Mouse (Mus musculus): ENCODE measurements around the gene Rpp14. TPM values are rescaled to one million over a fixed set of nuclear protein-coding genes. Genes with fewer than 3 reads are reported as not detected.

Gene Rpp14
- 10 to 100 TPM; 22.8 to 24.6 TPM for total RNA-seq (2021)
- long read RNA-seq, experiment 1, transcript Rpp14-201 (6 exons, 2,401 nt): major isoform, 25 of 31 reads
- long read RNA-seq, experiment 1, partial matches to known transcripts: 0 of 31 reads
- long read RNA-seq, experiment 1, other reads (novel, unspliced or antisense): 6 of 31 reads
- long read RNA-seq, experiment 2, transcript Rpp14-201 (6 exons, 2,401 nt): major isoform, 40 of 44 reads
- long read RNA-seq, experiment 2, partial matches to known transcripts: 0 of 44 reads
- long read RNA-seq, experiment 2, other reads (novel, unspliced or antisense): 4 of 44 reads

- peak; percentile 89 for DNase-seq
These were observed at the start of gene Rpp14 for GRCm38 (mm10) chr14:8080165-8080679. Rpp14 (plus strand) TSS chr14:8080367.

- DNase-seq: no peak
These were observed 49.6 kb upstream of the Rpp14 start for GRCm38 (mm10) chr14:8030535-8030934.

- DNase-seq: peak; percentile 24
These were observed 47.9 kb upstream of the Rpp14 start for GRCm38 (mm10) chr14:8032087-8032944.

- DNase-seq: no peak
These were observed 45.6 kb upstream of the Rpp14 start for GRCm38 (mm10) chr14:8034561-8034960.

- no peak for DNase-seq
These were observed 44.2 kb upstream of the Rpp14 start for GRCm38 (mm10) chr14:8035951-8036350.

GRCm38 (mm10) chr14:8036406-8036805 is 43.8 kb upstream of the Rpp14 start:
- no peak for DNase-seq

- no peak for DNase-seq
These were observed 42.0 kb upstream of the Rpp14 start for GRCm38 (mm10) chr14:8038150-8038549.

- peak; percentile 82 for DNase-seq
These were observed 41.2 kb upstream of the Rpp14 start for GRCm38 (mm10) chr14:8038791-8039448.

- DNase-seq: no peak
These were observed 40.0 kb upstream of the Rpp14 start for GRCm38 (mm10) chr14:8040179-8040578.

GRCm38 (mm10) chr14:8040911-8041678 is 39.1 kb upstream of the Rpp14 start:
- DNase-seq: no peak

GRCm38 (mm10) chr14:8042120-8042519 is 38.0 kb upstream of the Rpp14 start:
- no peak for DNase-seq

- no peak for DNase-seq
These were observed 37.6 kb upstream of the Rpp14 start for GRCm38 (mm10) chr14:8042577-8042976.

- no peak for DNase-seq
These were observed 35.8 kb upstream of the Rpp14 start for GRCm38 (mm10) chr14:8044330-8044729.

GRCm38 (mm10) chr14:8044786-8045185 is 35.4 kb upstream of the Rpp14 start:
- no peak for DNase-seq

- DNase-seq: no peak
These were observed 34.9 kb upstream of the Rpp14 start for GRCm38 (mm10) chr14:8045187-8045846.

- no peak for DNase-seq
These were observed 33.3 kb upstream of the Rpp14 start for GRCm38 (mm10) chr14:8046839-8047238.

GRCm38 (mm10) chr14:8049334-8049733 is 30.8 kb upstream of the Rpp14 start:
- DNase-seq: no peak

- DNase-seq: no peak
These were observed 28.3 kb upstream of the Rpp14 start for GRCm38 (mm10) chr14:8051869-8052268.

GRCm38 (mm10) chr14:8052661-8053060 is 27.5 kb upstream of the Rpp14 start:
- no peak for DNase-seq

- DNase-seq: no peak
These were observed 25.7 kb upstream of the Rpp14 start for GRCm38 (mm10) chr14:8054310-8055102.

Measured in gastrocnemius, postnatal 25 days (tissue).